ENCODE assay signal across 28 mouse cellular contexts in genomic region chr2:164542132-164542531, GRCm38 (mm10). TPM values are rescaled to one million over a fixed set of nuclear protein-coding genes. Genes with fewer than 3 reads are reported as not detected.
DNase-seq lines count a peak whose midpoint lies in the region; ATAC-seq and TF ChIP-seq lines count a peak whose summit lies in the region.
"Had no signal": no experiment of that assay in that cellular context is flagged by ENCODE, and none has a peak within 500 bp of the region (broad histone marks: within the 10 kb centered on the region; RNA-seq: fewer than 3 reads in every experiment).

No protein-coding gene starts in this region.

- WGBS in intestine, postnatal 0 days: 65% methylated on average over 5 of the region's 5 CpGs

- H3K9ac ChIP-seq in intestine, postnatal 0 days (ENCODE audit: low read depth, low read length): no peak overlapping the region
- H3K9ac ChIP-seq: hindbrain, embryonic 12.5 days; intestine, embryonic 15.5 days; kidney, embryonic 15.5 days; limb, embryonic 15.5 days; liver, postnatal 0 days had no signal

- H3K9me3 ChIP-seq in intestine, postnatal 0 days (ENCODE audit: control insufficient read depth): no peaks in the 10 kb centered on the region
- H3K9me3 ChIP-seq: hindbrain, embryonic 12.5 days; intestine, embryonic 15.5 days; kidney, embryonic 15.5 days; limb, embryonic 15.5 days had no signal

- ATAC-seq in intestine, postnatal 0 days: no peak
- ATAC-seq: forebrain, embryonic 14.5 days; intestine, embryonic 15.5 days; liver, postnatal 0 days had no signal

- H3K4me1 ChIP-seq in intestine, postnatal 0 days (replicated peaks; ENCODE audit: control insufficient read depth, insufficient read depth, low read length): no peaks in the 10 kb centered on the region
- H3K4me1 ChIP-seq: hindbrain, embryonic 12.5 days had no signal

- H3K36me3 ChIP-seq in intestine, postnatal 0 days (ENCODE audit: control insufficient read depth, insufficient read depth): no peaks in the 10 kb centered on the region
- H3K36me3 ChIP-seq: hindbrain, embryonic 12.5 days; intestine, embryonic 15.5 days; kidney, embryonic 15.5 days; limb, embryonic 15.5 days had no signal

- intact Hi-C loops in left cerebral cortex, adult 2 months (cut with DNase I): loop anchor here (1.0 kb wide), 1 partner anchor 16 kb away; no protein-coding TSS in a partner anchor

- DNase-seq in layer of hippocampus, adult 18-20 months (ENCODE audit: low spot score in 2 of 2): peak; percentile 39 to 61
- DNase-seq in layer of hippocampus, postnatal 14 days (ENCODE audit: low spot score in 2 of 2): no peak
- peak; percentile 16 to 49 for DNase-seq in frontal cortex, postnatal 10 days (ENCODE audit: low spot score in 2 of 2)
- DNase-seq in left cerebral cortex, adult 2 months (ENCODE audit: extremely low spot score in 1 of 2, low spot score in 2 of 2): peak; percentile 56 to 75
- DNase-seq in right cerebral cortex, postnatal 25 days: peak; percentile 76
- no peak for DNase-seq in ovary, postnatal 10 days (ENCODE audit: low spot score)
- no peak for DNase-seq in yolk sac, embryonic 10.5 days (ENCODE audit: low spot score)
- DNase-seq: adrenal gland, adult 8-10 months; cerebellum, adult 11 months; cerebellum, postnatal 14 days; gastrocnemius, postnatal 10 days; liver, postnatal 0 days; lung, postnatal 36 days; spleen, adult 18-20 months; thymus, postnatal 25 days had no signal

- no peak overlapping the region for H3K27ac ChIP-seq in left cerebral cortex, adult 2 months
- no peak overlapping the region for H3K27ac ChIP-seq in intestine, postnatal 0 days (ENCODE audit: low read depth, low read length)
- H3K27ac ChIP-seq: hindbrain, embryonic 12.5 days; limb, embryonic 15.5 days had no signal

- no peak overlapping the region for H3K4me2 ChIP-seq in intestine, postnatal 0 days (replicated peaks; ENCODE audit: low read depth)
- H3K4me2 ChIP-seq: hindbrain, embryonic 12.5 days; intestine, embryonic 15.5 days; kidney, embryonic 15.5 days; limb, embryonic 15.5 days had no signal

- no peak overlapping the region for H3K4me3 ChIP-seq in left cerebral cortex, adult 2 months
- H3K4me3 ChIP-seq in intestine, postnatal 0 days (ENCODE audit: low read depth, low read length): no peak overlapping the region
- H3K4me3 ChIP-seq: hindbrain, embryonic 12.5 days; intestine, embryonic 15.5 days; kidney, embryonic 15.5 days; limb, embryonic 15.5 days had no signal

- no peak for TF ChIP-seq CTCF in left cerebral cortex, adult 2 months (IDR thresholded peaks at IDR 0.05)
- TF ChIP-seq CTCF in intestine, postnatal 0 days (IDR thresholded peaks at IDR 0.05; ENCODE audit: low read depth): no peak

- no peaks in the 10 kb centered on the region for H3K27me3 ChIP-seq in intestine, postnatal 0 days (replicated peaks; ENCODE audit: control insufficient read depth, insufficient read depth, low read length)
- H3K27me3 ChIP-seq: hindbrain, embryonic 12.5 days; intestine, embryonic 15.5 days; kidney, embryonic 15.5 days; limb, embryonic 15.5 days had no signal

RNA-seq across cellular contexts. Expression of gene Wfdc2, which starts 20.1 kb away (rescaled TPM):
- under 1 TPM; 0.67 to 0.96 TPM for total RNA-seq in layer of hippocampus, adult 18-20 months (2021)
- 1 to 10 TPM in 1 of 2 experiments, not detected in 1; 5.6 TPM for total RNA-seq in layer of hippocampus, postnatal 14 days (2021)
- total RNA-seq in left cerebral cortex, adult 2 months (2021): 1 to 10 TPM in 1 of 2 experiments, under 1 TPM in 1; 0.70 to 1.3 TPM
- polyA plus RNA-seq in intestine, postnatal 0 days (2015; fragmentation: Nextera tagmentation; extraction: Ambion mirVana): 6.5 and 11.9 TPM in 2 replicates
- total RNA-seq: adrenal gland, adult 8-10 months; CH12.LX; gastrocnemius, postnatal 10 days had no signal

RNA-seq across cellular contexts. Expression of gene Spint3, which starts 31.1 kb away (rescaled TPM):
- total RNA-seq in layer of hippocampus, adult 18-20 months (2021): not detected
- total RNA-seq in layer of hippocampus, postnatal 14 days (2021): not detected
- total RNA-seq in left cerebral cortex, adult 2 months (2021): not detected
- polyA plus RNA-seq in intestine, postnatal 0 days (2015; fragmentation: Nextera tagmentation; extraction: Ambion mirVana): not detected in 2 replicates
- total RNA-seq: adrenal gland, adult 8-10 months; CH12.LX; gastrocnemius, postnatal 10 days; heart, adult 8-10 months; layer of hippocampus, postnatal 25 days had no signal
- polyA plus RNA-seq: brain, embryonic 14.5 days; forebrain, embryonic 14.5 days; heart, postnatal 0 days; hindbrain, embryonic 12.5 days; intestine, embryonic 15.5 days; kidney, embryonic 15.5 days; limb, embryonic 15.5 days; liver, postnatal 0 days; neural tube, embryonic 11.5 days; stomach, embryonic 14.5 days had no signal

RNA-seq across cellular contexts. Expression of gene Wfdc6a, which starts 43.1 kb away (rescaled TPM):
- total RNA-seq in layer of hippocampus, adult 18-20 months (2021): not detected
- total RNA-seq in layer of hippocampus, postnatal 14 days (2021): 1 to 10 TPM in 1 of 2 experiments, under 1 TPM in 1; 0.71 to 1.9 TPM
- not detected for total RNA-seq in left cerebral cortex, adult 2 months (2021)
- 0.14 TPM in 1 of 2 replicates, not detected in the other for polyA plus RNA-seq in intestine, postnatal 0 days (2015; fragmentation: Nextera tagmentation; extraction: Ambion mirVana)
- total RNA-seq: CH12.LX; gastrocnemius, postnatal 10 days; layer of hippocampus, postnatal 25 days had no signal
- polyA plus RNA-seq: brain, embryonic 14.5 days; forebrain, embryonic 14.5 days; hindbrain, embryonic 12.5 days; liver, postnatal 0 days; neural tube, embryonic 11.5 days had no signal

RNA-seq across cellular contexts. Expression of gene Pigt, which starts 44.8 kb away (rescaled TPM):
- total RNA-seq in layer of hippocampus, adult 18-20 months (2021): 10 to 100 TPM; 80.8 to 86.1 TPM
- 10 to 100 TPM; 95.2 to 96.5 TPM for total RNA-seq in layer of hippocampus, postnatal 14 days (2021)
- total RNA-seq in left cerebral cortex, adult 2 months (2021): 10 to 100 TPM; 86.3 to 87.0 TPM
- polyA plus RNA-seq in intestine, postnatal 0 days (2015; fragmentation: Nextera tagmentation; extraction: Ambion mirVana): 75.8 and 83.0 TPM in 2 replicates

RNA-seq across cellular contexts. Expression of gene Eppin, which starts 51.3 kb away (rescaled TPM):
- not detected for total RNA-seq in layer of hippocampus, adult 18-20 months (2021)
- not detected for total RNA-seq in layer of hippocampus, postnatal 14 days (2021)
- total RNA-seq in left cerebral cortex, adult 2 months (2021): not detected
- polyA plus RNA-seq in intestine, postnatal 0 days (2015; fragmentation: Nextera tagmentation; extraction: Ambion mirVana): not detected in 2 replicates
- total RNA-seq: adrenal gland, adult 8-10 months; CH12.LX; gastrocnemius, postnatal 10 days; heart, adult 8-10 months; layer of hippocampus, postnatal 25 days had no signal
- polyA plus RNA-seq: brain, embryonic 14.5 days; forebrain, embryonic 14.5 days; heart, postnatal 0 days; hindbrain, embryonic 12.5 days; intestine, embryonic 15.5 days; kidney, embryonic 15.5 days; limb, embryonic 15.5 days; liver, postnatal 0 days; neural tube, embryonic 11.5 days; stomach, embryonic 14.5 days had no signal

Comparison
In these comparisons a context has a peak if more than half of its experiments do, and no peak if none do; other contexts are left out.
1. DNase-seq: peak in layer of hippocampus, adult 18-20 months (2 of 2), frontal cortex, postnatal 10 days (2 of 2), left cerebral cortex, adult 2 months (2 of 2) and right cerebral cortex, postnatal 25 days (single experiment); none in layer of hippocampus, postnatal 14 days (0 of 2), ovary, postnatal 10 days (single experiment) and yolk sac, embryonic 10.5 days (single experiment).